Mouse (Mus musculus) thymus, postnatal 36 days (tissue): ENCODE measurements around the gene Ftsj1.

Source experiments
- DNase-seq, 2 experiments: peaks; one replicate each; pipeline ENCODE4 v3.0.0; 2022; ENCODE audit warnings: mixed read lengths in 2 of 2

Gene Ftsj1

GRCm38 (mm10) chrX:8252334-8253285, at the start of gene Ftsj1:
Gene Ftsj1 (minus strand): TSS chrX:8252406.
- peak; percentile 79 to 85 for DNase-seq

DNA sequence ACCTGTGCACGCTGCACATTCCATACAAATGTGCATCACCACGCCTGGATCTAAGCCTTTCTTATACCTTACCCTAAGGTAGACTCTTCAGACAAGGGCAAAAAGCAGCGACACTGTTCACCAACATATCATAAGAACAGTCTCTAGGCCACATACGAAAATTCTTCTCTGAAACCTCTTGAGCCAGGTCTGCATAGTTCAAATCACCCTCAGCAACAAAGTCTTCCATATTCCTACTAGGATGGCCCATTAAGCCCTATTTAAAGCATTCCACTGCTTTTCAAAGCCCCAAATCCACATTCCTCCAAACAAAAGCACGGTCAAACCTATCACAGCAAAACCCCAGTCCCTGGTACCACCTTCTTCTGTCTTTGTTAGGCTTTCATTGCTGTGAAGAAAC, 36.4 kb upstream of the Ftsj1 start:
- DNase-seq, result no peak

GRCm38 (mm10) chrX:8274056-8274455, 21.9 kb upstream of the Ftsj1 start:
- DNase-seq, result no peak

DNA sequence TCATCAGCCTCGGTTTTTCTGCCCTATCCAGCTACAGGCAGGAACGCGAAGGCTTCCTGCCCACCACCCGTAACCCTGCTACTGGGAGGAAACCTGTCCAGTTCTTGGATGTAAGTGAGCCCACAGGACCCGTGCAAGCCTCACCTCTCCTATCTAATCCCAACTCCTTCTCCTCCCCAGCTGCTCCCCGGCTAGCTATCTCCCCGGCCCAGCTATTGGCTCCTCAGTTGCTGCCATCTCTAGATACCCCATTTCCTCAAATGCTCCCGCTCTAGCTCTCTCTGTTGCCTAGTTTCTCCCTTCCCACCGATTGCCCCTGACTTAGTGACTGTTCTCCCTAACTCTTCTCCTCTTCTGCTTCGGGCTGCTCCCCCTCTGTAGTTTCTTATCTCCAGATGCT, 19.8 kb upstream of the Ftsj1 start:
- no peak for DNase-seq

DNA sequence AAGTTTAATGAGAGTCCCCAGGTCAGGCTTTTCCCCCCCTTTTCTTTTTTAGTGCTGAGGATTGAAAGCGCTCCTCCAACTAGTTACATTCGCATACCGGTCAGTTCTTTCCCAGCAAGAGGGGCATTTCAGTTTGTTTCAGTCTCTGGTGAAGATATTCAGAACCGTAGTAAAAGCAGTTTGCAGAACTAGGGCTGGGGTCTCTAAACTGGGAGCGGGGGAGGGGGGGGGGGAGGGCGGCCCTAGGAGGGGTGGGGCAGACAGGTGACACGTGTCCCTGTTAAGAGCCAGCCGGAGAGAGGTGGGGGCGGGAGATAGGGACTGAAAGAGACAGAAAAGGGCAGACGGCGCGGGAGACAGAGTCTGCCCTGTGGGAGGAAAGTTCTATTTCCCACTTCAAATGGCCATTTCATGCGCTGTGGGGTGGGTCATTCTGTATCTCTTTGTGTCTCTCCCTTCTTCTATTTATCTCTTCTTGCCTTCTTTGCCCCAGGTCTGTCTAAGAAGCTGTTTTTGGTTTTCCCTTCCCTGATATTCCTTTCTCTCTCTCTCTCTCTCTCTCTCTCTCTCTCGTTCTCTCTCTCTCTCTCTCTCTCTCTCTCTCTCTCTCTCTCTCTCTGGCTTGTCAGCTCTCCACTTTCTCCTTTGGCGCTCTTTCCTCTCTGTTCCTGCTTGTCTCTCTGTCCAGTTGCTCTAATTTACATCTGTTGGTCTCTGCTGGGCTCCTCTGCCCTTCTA, 19.0 kb upstream of the Ftsj1 start, which contains the start of gene Slc38a5:
TSS of gene Slc38a5 (plus strand) at position 51 of the 738 bp plus-strand sequence.
- DNase-seq, result no peak

DNA sequence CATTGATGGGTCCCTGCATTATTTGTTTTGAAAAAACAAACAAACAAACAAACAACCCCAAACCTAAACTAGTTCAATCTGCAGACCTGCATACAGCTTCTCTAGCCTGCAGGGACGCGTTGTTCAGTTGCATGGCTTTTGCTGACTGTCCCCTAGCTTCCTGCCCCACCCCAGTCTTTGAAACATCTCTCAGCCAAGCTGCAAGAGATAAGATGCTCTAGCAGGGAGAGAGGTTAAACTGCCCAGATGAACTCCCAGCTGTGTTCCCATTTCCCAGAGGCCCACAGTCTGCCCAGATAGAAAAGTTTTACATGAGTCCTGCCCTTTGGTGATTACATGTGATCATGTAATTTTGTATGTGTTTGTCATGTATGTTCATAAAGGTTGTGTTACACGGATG, 12.0 kb upstream of the Ftsj1 start:
- no peak for DNase-seq

DNA sequence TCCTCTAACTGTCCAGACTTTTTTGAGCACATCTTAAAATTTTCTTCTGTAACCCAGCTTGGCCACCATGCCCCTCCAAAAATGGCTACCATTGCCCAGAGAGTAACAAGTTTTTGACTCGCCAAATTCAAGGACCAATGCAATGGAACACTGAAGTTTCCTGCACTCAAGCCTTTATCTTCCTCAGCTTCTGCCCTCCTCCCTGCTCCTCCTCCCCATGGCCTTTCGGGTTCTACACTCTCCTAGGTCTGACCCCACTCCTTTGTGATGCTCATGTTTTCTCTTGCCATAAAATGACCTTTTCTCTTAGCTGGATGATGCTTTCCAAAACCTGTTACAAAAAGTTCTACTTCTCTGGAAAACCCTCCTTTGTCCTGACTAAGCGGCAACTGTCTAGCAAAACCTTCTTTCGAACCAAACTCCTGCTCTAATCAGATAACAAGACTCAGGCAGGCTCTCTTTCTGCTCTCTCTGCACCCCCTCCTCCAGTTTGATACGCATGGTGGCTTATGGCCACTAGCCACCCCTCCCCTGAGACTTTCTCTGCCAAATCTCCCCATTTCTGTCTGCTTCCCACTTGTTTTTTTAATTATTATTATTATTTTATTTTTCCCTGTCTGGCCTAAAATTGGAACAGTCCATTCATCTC, 11.1 kb upstream of the Ftsj1 start:
- DNase-seq, result no peak

- DNase-seq, result no peak
Measured at GRCm38 (mm10) chrX:8259478-8259877, 7.3 kb upstream of the Ftsj1 start.

- DNase-seq, result no peak
Measured at GRCm38 (mm10) chrX:8255807-8256206, 3.6 kb upstream of the Ftsj1 start.

- DNase-seq, result no peak
Measured at GRCm38 (mm10) chrX:8253711-8254110, 1.5 kb upstream of the Ftsj1 start.

DNA sequence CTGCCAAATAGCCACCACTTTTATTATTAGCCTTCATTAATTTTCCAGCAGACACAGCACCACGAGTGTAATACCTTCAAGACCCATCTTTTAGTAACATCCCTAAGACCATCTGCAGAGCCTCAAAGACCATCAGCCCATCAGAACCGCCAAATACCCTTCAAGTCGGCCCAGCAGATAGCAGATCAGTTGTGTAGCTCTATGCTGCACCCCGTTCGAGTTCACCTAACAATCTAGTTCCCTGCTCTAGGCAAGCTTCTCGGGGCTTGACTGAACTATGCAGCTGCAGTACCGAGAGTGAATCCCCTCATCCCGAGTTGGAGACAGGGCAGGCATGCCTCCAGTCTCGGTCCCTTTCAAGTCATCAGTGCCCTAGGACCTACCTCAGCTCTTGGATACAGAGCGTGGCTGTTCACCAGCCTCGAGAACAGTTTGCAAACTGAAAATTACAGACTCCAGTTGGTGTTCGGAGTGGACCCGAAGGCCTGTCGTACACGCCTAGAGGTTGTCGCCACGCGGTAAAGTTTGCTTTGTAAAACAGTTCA, 345 bp downstream of the Ftsj1 start:
- no peak for DNase-seq

GRCm38 (mm10) chrX:8248542-8249120, 3.6 kb downstream of the Ftsj1 start:
- DNase-seq, result no peak

DNA sequence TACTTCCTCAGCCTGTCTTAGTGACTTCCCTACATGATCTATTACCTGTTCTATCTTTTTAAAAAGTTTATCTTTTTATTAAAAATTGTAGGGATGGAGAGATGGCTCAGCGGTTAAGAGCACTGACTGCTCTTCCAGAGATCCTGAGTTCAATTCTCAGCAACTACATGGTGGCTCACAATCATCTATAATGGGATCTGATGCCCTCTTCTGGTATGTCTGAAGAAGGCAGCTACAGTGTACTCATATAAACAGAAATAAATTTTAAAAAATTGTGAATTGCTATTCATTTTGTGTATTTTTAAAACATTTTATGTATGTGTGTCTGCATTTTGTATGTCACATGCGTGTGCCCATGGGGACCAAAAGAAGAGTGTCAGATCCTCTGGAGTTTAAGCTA, 4.5 kb downstream of the Ftsj1 start:
- DNase-seq, result no peak

DNA sequence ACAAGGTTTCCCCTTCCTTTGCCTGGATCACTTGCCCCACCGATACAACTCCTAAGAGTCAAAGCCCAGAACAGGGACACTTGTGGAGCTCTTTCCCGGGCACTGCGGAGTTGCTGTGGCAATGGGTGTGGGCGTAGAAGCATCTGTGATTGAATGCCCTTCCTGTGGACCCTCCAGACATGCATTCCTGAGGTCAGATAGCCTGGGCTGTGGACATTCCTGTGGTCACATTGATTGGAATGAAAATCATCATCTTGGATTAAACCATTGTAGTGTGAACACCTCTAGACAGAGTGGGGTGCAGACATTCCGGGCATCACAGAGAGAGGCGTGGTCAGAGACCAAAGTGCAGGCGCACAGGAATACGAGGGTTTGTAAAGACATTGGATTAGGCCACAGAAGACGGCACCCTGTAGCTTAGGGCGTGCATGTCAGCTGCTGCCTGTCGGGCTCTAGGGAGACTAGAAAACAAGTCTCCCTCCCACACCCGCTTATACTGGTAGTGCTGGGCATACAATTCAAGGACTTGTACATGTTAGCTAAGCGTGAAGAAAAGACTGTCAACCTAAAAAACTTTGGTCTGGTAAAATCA, 13.3 kb downstream of the Ftsj1 start:
- no peak for DNase-seq

DNA sequence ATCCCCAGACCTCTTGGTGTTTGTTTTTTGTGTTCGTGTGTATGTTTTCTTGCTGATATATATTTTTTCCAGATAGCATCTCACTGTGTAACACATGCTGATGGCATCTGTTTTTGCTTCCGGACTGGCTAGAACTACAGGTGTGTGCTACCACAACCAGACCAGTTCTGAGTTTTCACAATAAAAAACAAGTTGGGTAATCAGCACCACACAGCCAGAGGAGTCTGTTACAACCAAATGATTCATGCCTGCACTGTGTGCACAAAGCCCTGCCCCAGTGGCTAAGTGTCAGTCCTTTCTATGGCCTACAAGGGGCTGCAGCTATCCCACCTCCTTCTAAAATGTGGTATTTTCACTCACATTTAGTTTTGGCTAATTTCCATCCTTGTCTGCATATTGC, 15.5 kb downstream of the Ftsj1 start:
- no peak for DNase-seq

DNA sequence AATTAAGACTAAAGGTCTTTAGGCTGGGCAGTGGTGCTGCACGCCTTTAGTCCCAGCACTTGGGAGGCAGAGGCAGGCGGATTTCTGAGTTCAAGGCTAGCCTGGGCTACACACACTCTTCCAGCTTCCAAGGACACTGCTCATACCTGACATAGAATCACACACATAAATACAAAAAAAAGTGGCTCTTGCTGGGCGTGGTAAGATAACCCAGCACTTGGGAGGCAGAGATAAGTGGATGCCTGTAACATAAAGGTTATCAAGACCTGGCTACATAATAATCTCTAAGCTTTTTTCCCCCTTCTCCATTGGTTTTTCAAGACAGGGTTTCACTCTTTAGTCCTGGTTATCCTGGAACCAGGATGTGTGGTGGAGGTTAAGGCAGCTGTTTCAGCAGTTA, 18.6 kb downstream of the Ftsj1 start:
- DNase-seq, result no peak

GRCm38 (mm10) chrX:8230272-8230671, 21.9 kb downstream of the Ftsj1 start:
- peak in 1 of 2 experiments; percentile 2 for DNase-seq

- DNase-seq, result no peak
Measured at GRCm38 (mm10) chrX:8223473-8223872, 28.7 kb downstream of the Ftsj1 start.

- DNase-seq, result no peak
Measured at GRCm38 (mm10) chrX:8222678-8223421, 29.4 kb downstream of the Ftsj1 start.

GRCm38 (mm10) chrX:8222296-8222677, 29.9 kb downstream of the Ftsj1 start:
- no peak for DNase-seq

DNA sequence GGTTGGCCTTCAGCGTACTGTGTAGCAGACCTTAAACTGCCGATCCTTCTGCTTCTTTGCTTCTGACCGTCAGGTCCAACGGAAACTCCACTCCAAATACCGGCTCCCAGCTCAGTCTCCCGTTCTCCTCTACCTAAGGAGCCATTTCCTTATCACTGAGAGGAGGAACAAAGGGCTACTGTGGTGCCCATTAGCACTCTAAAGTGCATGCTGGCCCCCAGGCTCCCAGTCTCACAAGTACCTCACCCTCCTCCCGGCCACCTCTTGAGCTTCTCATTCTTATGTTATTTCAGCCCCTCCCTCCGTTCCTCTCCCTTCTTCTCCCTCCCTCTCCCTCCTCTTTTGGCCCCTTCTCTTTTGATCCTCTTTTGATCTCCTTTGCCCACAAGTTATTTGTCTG, 32.6 kb downstream of the Ftsj1 start:
- DNase-seq, result no peak

- DNase-seq, result no peak
Measured at GRCm38 (mm10) chrX:8218114-8218513, 34.1 kb downstream of the Ftsj1 start.
